Mouse (Mus musculus): ENCODE results near the gene Adgrd1.

The Adgrd1 gene

DNA sequence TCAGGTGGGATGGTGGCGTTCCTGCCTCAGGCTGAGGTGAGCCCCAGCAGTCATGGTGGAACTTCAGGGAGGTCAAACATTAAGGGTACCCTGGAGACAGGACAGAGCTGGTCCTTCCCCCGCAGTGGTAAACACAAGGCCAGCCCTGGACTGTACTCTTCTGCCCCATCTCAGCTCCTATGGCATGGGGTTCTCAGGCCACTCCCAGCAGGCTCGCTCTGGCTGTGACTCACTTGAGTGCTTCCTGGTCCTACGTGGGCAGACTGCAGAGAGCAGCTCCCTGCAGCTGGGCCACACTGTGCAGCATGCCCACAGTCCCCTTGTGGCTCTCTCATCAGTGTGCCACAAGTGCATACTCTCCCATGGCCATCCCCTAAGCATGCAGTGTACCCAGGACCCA is 112.3 kb downstream of the Adgrd1 start:
- DNase-seq: no peak

- no peak for DNase-seq
These were observed 115.0 kb downstream of the Adgrd1 start for GRCm38 (mm10) chr5:129211385-129212031.

DNA sequence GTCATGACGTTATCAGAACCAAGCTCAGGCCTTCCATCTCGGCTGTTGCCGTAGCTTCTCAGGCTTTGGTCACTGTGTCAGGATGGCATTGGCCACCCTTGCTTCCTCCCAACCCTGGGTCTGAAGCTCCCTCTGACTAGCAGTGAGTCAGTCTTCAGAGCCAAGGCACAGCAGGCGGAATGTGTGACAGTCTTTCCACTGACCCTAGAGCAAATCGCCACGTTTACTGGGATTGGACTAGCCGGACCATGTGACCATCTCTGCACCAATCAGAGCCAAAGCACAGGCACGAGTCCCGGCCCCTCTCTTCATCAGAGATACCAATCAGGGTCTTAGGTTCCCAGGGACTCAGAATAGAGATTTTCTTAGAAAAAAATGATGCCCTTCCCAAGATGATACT is 117.5 kb downstream of the Adgrd1 start:
- DNase-seq: no peak

DNA sequence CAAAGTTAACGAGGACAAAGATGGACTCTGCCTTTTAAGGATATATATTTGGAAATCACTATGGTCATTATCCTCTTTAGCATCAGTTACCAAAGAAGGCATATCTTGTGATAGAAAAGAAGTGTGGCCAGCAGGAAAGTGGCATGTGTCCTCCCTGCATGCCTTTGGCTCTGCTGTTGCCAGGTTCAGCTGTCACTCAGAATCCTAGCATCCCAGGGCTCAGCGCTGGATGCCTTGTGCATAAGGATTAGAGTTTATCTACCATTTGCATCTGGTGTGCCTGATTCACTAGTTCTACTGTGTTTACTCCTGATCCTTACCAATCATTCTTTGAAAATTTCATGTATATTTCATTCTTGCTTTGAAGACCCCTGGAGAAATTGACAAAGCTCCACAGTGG is 119.5 kb downstream of the Adgrd1 start:
- DNase-seq: no peak

GRCm38 (mm10) chr5:129217481-129218221 is 121.1 kb downstream of the Adgrd1 start:
- no peak for DNase-seq

DNA sequence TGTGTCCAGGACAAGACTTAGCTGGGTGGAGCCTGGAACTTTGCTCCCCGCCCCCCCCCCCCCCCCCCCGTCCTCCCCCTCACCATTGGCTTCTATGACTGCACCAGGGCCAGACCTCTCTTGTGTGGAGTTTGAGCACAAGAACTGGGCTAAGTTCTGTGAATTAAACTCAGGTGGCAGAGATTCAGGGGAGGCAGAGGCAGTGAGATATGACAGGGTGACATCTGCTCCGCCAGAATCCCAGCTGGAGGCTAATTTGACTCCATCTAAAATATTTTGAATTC is 121.6 kb downstream of the Adgrd1 start:
- no peak for DNase-seq

DNA sequence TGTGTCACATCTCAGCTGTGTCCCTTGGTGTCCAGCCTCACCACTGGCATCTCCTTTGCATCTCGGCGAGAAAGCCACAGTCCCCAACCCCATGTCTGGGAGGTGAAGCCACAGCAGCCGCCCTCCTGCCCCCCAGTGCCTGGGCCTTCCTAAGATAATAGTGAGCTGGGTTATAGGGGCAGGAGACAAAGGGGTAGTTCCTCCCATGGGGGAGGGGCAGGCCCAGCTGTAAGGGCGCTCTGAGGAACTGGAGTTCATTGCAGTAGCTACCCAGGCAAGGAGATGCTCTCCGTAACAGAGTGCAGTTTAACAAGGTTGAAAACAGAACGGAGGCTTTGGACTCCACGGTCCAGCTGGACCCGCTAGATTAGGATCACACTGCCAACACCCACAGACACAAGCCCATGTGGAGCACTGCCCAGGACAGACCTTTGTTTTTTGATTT is 122.0 kb downstream of the Adgrd1 start:
- no peak for DNase-seq

DNA sequence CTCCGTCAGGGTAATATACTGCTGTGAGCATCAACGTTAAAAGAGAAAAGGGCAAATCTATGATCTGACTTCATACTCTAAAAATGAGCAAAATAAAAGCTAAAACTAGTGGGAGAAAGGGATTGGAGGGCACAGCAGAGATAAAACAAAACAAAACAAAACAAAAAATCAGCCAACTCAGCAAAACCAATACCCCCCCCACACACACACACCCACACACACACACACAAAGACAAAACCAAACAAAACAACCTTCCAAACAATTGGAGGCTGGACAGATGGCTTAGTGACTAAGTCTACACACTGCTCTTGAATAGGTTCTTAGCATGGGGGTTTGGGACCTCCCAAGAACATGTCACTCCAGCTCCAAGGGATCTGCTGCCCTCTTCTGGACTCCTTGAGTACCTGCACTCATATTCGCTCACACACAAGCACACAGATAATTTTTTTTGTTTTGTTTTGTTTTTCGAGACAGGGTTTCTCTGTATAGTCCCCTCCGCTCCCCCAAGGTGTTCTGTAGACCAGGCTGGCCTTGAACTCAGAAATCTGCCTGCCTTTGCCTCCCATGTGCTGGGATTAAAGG is 122.7 kb downstream of the Adgrd1 start:
- no peak for DNase-seq

- no peak for DNase-seq
These were observed 129.4 kb downstream of the Adgrd1 start for GRCm38 (mm10) chr5:129225810-129226450.

DNA sequence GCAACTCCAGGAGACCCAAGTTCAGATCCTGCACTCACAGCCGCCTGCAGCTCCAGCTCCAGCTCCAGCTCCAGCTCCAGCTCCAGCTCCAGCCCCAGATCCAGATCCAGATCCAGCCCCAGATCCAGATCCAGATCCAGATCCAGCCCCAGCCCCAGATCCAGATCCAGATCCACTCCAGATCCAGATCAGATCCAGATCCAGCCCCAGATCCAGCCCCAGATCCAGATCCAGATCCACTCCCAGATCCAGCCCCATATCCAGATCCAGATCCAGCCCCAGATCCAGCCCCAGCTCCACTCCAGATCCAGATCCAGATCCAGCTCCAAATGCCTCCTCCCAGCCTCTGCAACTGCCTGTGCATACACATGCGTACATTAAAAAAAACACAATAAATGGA is 131.6 kb downstream of the Adgrd1 start:
- DNase-seq: no peak

DNA sequence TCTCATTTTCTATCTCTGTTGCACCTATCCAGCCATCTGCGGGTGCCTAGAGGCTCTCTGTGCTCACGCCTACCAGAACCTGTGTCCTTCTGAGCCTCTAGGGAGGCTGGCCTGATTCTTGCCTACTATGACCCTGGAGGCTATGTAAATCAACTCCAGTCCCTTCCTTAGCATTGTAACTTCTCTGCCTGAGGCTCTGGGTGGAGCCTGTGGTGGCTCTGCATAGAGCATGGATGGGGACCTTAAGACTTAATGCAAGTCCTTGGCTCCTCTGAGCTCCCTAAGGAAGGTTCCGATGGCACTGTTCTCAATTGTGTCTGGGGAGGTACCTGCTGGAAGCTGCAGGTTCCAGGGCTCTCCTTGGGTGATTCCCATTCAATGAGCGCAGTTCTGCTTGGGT is 136.8 kb downstream of the Adgrd1 start:
- DNase-seq: no peak

GRCm38 (mm10) chr5:129233881-129234432 is 137.4 kb downstream of the Adgrd1 start:
- DNase-seq: no peak

- no peak for DNase-seq
These were observed 139.8 kb downstream of the Adgrd1 start for GRCm38 (mm10) chr5:129236366-129236765.

- no peak for DNase-seq
These were observed 145.3 kb downstream of the Adgrd1 start for GRCm38 (mm10) chr5:129241865-129242264.

DNA sequence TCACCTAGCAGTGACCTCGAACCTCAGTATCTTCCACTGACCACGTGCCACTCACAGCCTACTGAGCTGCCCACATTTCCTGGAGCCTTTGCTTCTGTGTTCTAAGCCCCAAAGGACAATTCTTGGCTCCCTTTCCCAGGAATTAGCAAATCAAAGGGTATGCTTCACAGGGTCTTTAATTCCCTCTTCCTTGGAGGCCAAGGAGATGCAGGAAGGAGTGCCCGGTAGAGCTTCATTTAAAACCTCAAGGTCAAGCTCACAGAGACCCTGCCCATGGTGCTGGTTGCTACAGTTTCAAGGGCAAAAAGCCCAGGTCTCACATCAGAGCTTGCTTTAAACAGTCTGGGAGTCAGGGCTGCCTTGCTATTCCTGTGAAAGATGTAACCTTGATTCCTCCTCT is 145.7 kb downstream of the Adgrd1 start:
- DNase-seq: no peak

GRCm38 (mm10) chr5:129243120-129243519 is 146.6 kb downstream of the Adgrd1 start:
- no peak for DNase-seq

DNA sequence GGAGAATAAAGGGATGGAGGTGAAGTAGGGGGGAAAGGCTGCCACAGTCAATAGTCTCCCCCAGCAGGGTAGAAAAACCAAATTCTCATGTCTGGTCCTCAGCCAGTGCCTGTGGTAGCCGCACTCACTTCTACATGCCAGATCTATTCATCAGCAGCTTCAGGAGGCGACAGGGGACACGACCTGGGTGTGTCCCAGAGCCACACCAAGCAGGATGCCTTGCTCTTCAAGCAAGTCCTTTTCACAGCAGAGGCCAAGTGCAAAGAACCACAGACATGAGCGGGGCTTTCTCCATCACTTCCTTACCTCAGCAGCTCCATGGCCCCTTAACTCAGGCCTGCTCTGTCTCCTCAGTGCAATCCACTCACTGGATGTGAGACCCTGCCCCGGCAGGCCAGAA is 147.8 kb downstream of the Adgrd1 start:
- DNase-seq: peak; percentile 14

GRCm38 (mm10) chr5:129249080-129249479 is 152.5 kb downstream of the Adgrd1 start:
- DNase-seq: no peak

Measured in kidney, adult 11 months (tissue).